Mouse (Mus musculus) heart, embryonic 13.5 days (tissue): ENCODE results near the gene Dgkg. TPM values are rescaled to one million over a fixed set of nuclear protein-coding genes. Genes with fewer than 3 reads are reported as not detected.

Experiments used
- ATAC-seq: fragments of 200-750 bp; cut with Nextera tagmentation; 2 replicates; pipeline ENCODE4 v1.8.0; 2017; ENCODE audit warnings: moderate TSS enrichment; ENCODE audit not compliant: insufficient number of reproducible peaks, low FRiP score, low TSS enrichment; ENCODE audit errors: extremely low read depth
- H3K27ac ChIP-seq: fragments of 300-500 bp; sonication (generic); replicated peaks from 2 replicates; pipeline ENCODE4 v1.5.1; 2015; ENCODE audit warnings: moderate library complexity, mild to moderate bottlenecking, inconsistent platforms
- H3K27me3 ChIP-seq: fragments of 300-500 bp; sonication (generic); replicated peaks from 2 replicates; pipeline ENCODE4 v1.6.1; 2015; ENCODE audit warnings: mild to moderate bottlenecking, inconsistent platforms
- H3K36me3 ChIP-seq: fragments of 300-500 bp; sonication (generic); 2 replicates; pipeline ENCODE4 v1.6.1; 2015; ENCODE audit warnings: mild to moderate bottlenecking, inconsistent platforms
- H3K4me1 ChIP-seq: fragments of 300-500 bp; sonication (generic); 2 replicates; pipeline ENCODE4 v1.6.1; 2015; ENCODE audit warnings: inconsistent platforms
- H3K4me2 ChIP-seq: fragments of 300-500 bp; sonication (generic); 2 replicates; pipeline ENCODE4 v1.6.1; 2015; ENCODE audit warnings: inconsistent platforms, mild to moderate bottlenecking, moderate library complexity
- H3K4me3 ChIP-seq: fragments of 300-500 bp; sonication (generic); 2 replicates; pipeline ENCODE4 v1.5.1; 2015; ENCODE audit warnings: moderate library complexity, mild to moderate bottlenecking, inconsistent platforms
- H3K9ac ChIP-seq: fragments of 300-500 bp; sonication (generic); 2 replicates; pipeline ENCODE4 v1.6.1; 2015; ENCODE audit warnings: inconsistent platforms, mild to moderate bottlenecking, moderate library complexity
- H3K9me3 ChIP-seq: fragments of 300-500 bp; sonication (generic); 2 replicates; pipeline ENCODE4 v1.6.1; 2016; ENCODE audit warnings: inconsistent platforms
- WGBS: fragments of 180-500 bp; shearing (Covaris S2); methylation state at CpG from one replicate; pipeline ENCODE4 v1.1.7; 2015; ENCODE audit warnings: mixed read lengths; 5-methylcytosine and 5-hydroxymethylcytosine counted together
- polyA plus RNA-seq: library from polyadenylated mRNA; unstranded; fragments of >200 nt; fragmentation: Nextera tagmentation; extraction: Ambion mirVana; gene quantifications from 2 replicates; pipeline ENCODE4 v1.2.1, GENCODE M21; 2015

The Dgkg gene
- polyA plus RNA-seq, 1 experiment from 2014 or later: 0.43 TPM

DNA sequence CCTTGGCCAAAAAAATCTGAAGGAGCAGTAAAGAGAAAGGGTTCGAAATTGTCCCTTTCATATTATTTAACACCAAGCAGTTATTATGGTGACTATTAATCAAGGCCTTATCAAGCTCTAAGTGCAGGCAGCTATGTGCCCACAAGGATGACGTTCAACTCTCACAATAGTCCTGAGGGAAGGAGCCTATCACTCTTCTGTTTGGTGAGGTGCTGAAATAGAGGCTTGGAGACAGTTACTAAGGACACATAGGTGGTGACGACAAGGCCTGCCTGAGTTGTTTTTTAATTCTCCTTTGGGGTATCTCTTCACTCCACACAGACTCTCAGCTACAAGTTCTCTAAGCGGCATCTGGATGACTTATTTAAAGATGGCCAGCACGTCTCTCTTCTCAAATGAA, 161.8 kb downstream of the Dgkg start:
- no peaks in the 10 kb centered on the region for H3K36me3 ChIP-seq
- peak overlapping the region; percentile 82 for H3K27ac ChIP-seq
- peaks cover 64% of the 10 kb centered on the region for H3K4me1 ChIP-seq
- no peak overlapping the region for H3K4me3 ChIP-seq
- no peaks in the 10 kb centered on the region for H3K9me3 ChIP-seq
- peak; percentile 45; the same call in 1 of the 2 replicates for ATAC-seq
- peak overlapping the region; percentile 28; the same call in 1 of the 2 replicates for H3K4me2 ChIP-seq
- no peak overlapping the region for H3K9ac ChIP-seq
- H3K27me3 ChIP-seq: 0 out of 2 replicates have a peak, but pooled peaks cover 3% of the 10 kb centered on the region
- WGBS: 26% methylated on average over 5 of the region's 5 CpGs

DNA sequence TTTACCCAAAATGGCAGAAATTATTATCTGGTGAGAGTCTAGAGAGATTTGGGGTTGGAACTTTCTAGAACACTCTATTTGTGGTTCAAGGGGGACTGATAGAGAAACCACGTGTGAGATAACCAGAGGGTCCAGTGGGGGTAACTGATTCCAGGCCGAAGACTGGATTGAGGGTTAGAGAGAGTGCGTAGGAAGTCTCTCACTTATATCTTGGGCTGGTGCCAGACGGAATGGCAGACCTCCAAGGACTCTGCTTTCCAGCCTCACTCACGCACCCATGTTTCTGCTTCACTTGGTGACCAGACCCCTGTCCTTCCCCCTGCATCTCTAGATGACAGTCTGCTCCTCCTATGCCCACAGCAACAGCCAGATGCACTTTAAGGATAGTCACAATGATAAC, 162.2 kb downstream of the Dgkg start:
- 5% methylated on average over 5 of the region's 5 CpGs for WGBS
- Histone ChIP-seq H3K4me2 (peak overlapping the region; percentile 28; the same call in 1 of the 2 replicates), H3K9me3 (no peaks in the 10 kb centered on the region), H3K4me1 (peaks cover 66% of the 10 kb centered on the region), H3K27me3 (no peaks in the 10 kb centered on the region), H3K4me3 (no peak overlapping the region), H3K9ac (no peak overlapping the region), H3K27ac (peak overlapping the region; percentile 82), H3K36me3 (no peaks in the 10 kb centered on the region)
- 0 out of 2 replicates have a peak, but pooled peaks have one; percentile 27 for ATAC-seq

GRCm38 (mm10) chr16:22493396-22493795, 163.6 kb downstream of the Dgkg start:
- H3K4me1 ChIP-seq: peaks cover 78% of the 10 kb centered on the region
- 69% methylated on average over 4 of the region's 4 CpGs for WGBS
- ATAC-seq: no peak

GRCm38 (mm10) chr16:22491446-22492166, 165.4 kb downstream of the Dgkg start:
- Histone ChIP-seq H3K9me3 (no peaks in the 10 kb centered on the region), H3K27ac (no peak overlapping the region), H3K4me3 (no peak overlapping the region), H3K27me3 (no peaks in the 10 kb centered on the region), H3K4me1 (peaks cover 70% of the 10 kb centered on the region), H3K4me2 (no peak overlapping the region), H3K36me3 (no peaks in the 10 kb centered on the region), H3K9ac (no peak overlapping the region)
- 79% methylated on average over 9 of the region's 9 CpGs for WGBS
- no peak for ATAC-seq

More at GRCm38 (mm10) chr16:22493396-22493795, 163.6 kb downstream of the Dgkg start:
- no peak overlapping the region for H3K4me2 ChIP-seq
- no peaks in the 10 kb centered on the region for H3K27me3 ChIP-seq
- H3K9me3 ChIP-seq: no peaks in the 10 kb centered on the region
- H3K9ac ChIP-seq: no peak overlapping the region
- no peak overlapping the region for H3K27ac ChIP-seq
- H3K4me3 ChIP-seq: no peak overlapping the region
- H3K36me3 ChIP-seq: no peaks in the 10 kb centered on the region

DNA sequence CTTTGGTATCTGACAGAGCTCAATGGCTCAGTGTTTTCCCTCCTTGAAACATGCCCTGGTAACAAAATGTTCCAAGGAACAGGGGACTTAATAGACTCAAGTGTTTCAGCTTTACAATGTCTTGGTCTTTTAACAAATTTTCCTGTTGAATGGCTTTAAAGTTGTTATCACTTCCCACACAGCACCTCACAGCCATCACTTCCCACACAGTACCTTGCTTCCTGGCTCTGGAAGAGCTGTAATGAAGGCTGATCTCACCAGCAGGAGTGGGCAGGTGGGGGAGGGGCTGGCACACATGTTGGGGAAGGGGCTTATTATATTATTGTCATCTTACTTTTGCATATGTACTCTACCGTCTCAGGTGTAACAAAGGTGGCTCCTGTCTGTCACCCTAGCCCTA, 173.1 kb downstream of the Dgkg start:
- Histone ChIP-seq H3K9ac (no peak overlapping the region), H3K27me3 (no peaks in the 10 kb centered on the region), H3K9me3 (no peaks in the 10 kb centered on the region), H3K4me3 (no peak overlapping the region), H3K27ac (no peak overlapping the region), H3K36me3 (no peaks in the 10 kb centered on the region), H3K4me1 (peaks cover 27% of the 10 kb centered on the region), H3K4me2 (no peak overlapping the region)
- no peak for ATAC-seq
- 72% methylated on average over 1 of the region's 1 CpGs for WGBS

- ATAC-seq: no peak
- WGBS: 86% methylated on average over 8 of the region's 8 CpGs
- no peak overlapping the region for H3K4me2 ChIP-seq
- H3K9me3 ChIP-seq: 0 out of 2 replicates have a peak, but pooled peaks cover 5% of the 10 kb centered on the region
- H3K9ac ChIP-seq: no peak overlapping the region
- H3K27me3 ChIP-seq: no peaks in the 10 kb centered on the region
- no peak overlapping the region for H3K27ac ChIP-seq
- H3K4me3 ChIP-seq: no peak overlapping the region
- peaks cover 25% of the 10 kb centered on the region for H3K4me1 ChIP-seq
- H3K36me3 ChIP-seq: no peaks in the 10 kb centered on the region
These were observed 177.7 kb downstream of the Dgkg start for GRCm38 (mm10) chr16:22479322-22479721.

DNA sequence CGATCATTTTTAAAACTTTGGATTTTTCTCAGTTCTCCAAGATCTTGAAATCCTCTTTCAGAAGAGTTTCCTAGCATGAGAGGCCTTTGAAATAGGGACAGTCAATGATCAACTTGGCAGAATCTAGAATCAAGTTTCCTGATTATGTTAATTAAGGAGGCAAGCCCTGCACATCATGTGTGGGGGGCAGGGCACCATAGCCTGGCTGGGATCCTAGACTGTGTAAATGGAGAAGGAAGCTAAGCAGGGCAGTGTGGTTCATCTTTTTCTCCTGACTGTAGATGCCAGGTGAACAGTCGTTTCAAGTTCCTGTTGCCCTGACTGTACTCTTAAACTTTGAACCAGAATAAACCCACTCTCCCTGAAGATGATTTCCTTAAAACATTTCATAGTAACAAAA, 185.3 kb downstream of the Dgkg start:
- Histone ChIP-seq H3K36me3 (no peaks in the 10 kb centered on the region), H3K4me3 (no peak overlapping the region), H3K9ac (no peak overlapping the region), H3K27me3 (no peaks in the 10 kb centered on the region), H3K4me2 (no peak overlapping the region), H3K27ac (no peak overlapping the region), H3K4me1 (peaks cover 12% of the 10 kb centered on the region), H3K9me3 (0 out of 2 replicates have a peak, but pooled peaks cover 9% of the 10 kb centered on the region)
- 79% methylated on average over 2 of the region's 2 CpGs for WGBS
- ATAC-seq: no peak

- H3K27ac ChIP-seq: no peak overlapping the region
- no peak for ATAC-seq
- no peak overlapping the region for H3K9ac ChIP-seq
- H3K36me3 ChIP-seq: no peaks in the 10 kb centered on the region
- no peak overlapping the region for H3K4me2 ChIP-seq
- H3K27me3 ChIP-seq: no peaks in the 10 kb centered on the region
- 53% methylated on average over 11 of the region's 11 CpGs for whole genome bisulfite sequencing
- H3K4me3 ChIP-seq: no peak overlapping the region
- peaks cover 6% of the 10 kb centered on the region; the same call in 1 of the 2 replicates for H3K4me1 ChIP-seq
- H3K9me3 ChIP-seq: 0 out of 2 replicates have a peak, but pooled peaks cover 5% of the 10 kb centered on the region
These were observed 187.6 kb downstream of the Dgkg start for GRCm38 (mm10) chr16:22469385-22469784.

GRCm38 (mm10) chr16:22467111-22467510, 189.9 kb downstream of the Dgkg start:
- 78% methylated on average over 2 of the region's 2 CpGs for WGBS
- no peak overlapping the region for H3K4me3 ChIP-seq
- no peak overlapping the region for H3K27ac ChIP-seq
- ATAC-seq: no peak
- H3K36me3 ChIP-seq: no peaks in the 10 kb centered on the region
- peaks cover 6% of the 10 kb centered on the region; the same call in 1 of the 2 replicates for H3K4me1 ChIP-seq
- no peak overlapping the region for H3K9ac ChIP-seq
- no peaks in the 10 kb centered on the region for H3K27me3 ChIP-seq
- H3K4me2 ChIP-seq: no peak overlapping the region
- no peaks in the 10 kb centered on the region for H3K9me3 ChIP-seq

- H3K4me3 ChIP-seq: no peak overlapping the region
- 75% methylated on average over 11 of the region's 11 CpGs for WGBS
- H3K36me3 ChIP-seq: no peaks in the 10 kb centered on the region
- H3K9me3 ChIP-seq: no peaks in the 10 kb centered on the region
- H3K27me3 ChIP-seq: no peaks in the 10 kb centered on the region
- H3K4me1 ChIP-seq: peaks cover 10% of the 10 kb centered on the region; the same call in 1 of the 2 replicates
- H3K27ac ChIP-seq: no peak overlapping the region
- H3K9ac ChIP-seq: no peak overlapping the region
- no peak for ATAC-seq
- H3K4me2 ChIP-seq: no peak overlapping the region
These were observed 190.6 kb downstream of the Dgkg start for GRCm38 (mm10) chr16:22466381-22466780.

DNA sequence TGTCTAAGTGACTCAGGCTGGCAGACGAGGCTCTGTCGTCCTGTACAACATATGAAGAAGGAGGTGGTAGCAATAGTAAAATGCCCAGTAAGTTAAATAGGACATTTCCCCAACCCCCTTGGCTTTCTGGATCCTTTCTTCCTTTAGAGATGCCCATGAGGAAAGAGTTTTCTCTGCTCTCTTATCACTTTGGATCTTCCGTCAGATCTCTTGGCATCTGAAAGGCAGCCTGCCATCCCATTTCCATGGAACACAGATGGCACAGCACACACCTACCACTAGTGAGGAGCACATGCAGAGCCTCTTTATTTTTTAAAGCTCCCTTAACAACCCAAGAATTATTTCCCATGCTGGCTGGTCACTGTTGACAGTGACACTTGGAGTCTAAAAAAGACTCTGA, 194.8 kb downstream of the Dgkg start:
- no peak for ATAC-seq
- no peaks in the 10 kb centered on the region for H3K27me3 ChIP-seq
- 73% methylated on average over 3 of the region's 3 CpGs for WGBS
- H3K9me3 ChIP-seq: no peaks in the 10 kb centered on the region
- 0 out of 2 replicates have a peak, but pooled peaks cover 6% of the 10 kb centered on the region for H3K4me1 ChIP-seq
- H3K9ac ChIP-seq: no peak overlapping the region
- no peaks in the 10 kb centered on the region for H3K36me3 ChIP-seq
- H3K27ac ChIP-seq: no peak overlapping the region
- no peak overlapping the region for H3K4me2 ChIP-seq
- H3K4me3 ChIP-seq: no peak overlapping the region

DNA sequence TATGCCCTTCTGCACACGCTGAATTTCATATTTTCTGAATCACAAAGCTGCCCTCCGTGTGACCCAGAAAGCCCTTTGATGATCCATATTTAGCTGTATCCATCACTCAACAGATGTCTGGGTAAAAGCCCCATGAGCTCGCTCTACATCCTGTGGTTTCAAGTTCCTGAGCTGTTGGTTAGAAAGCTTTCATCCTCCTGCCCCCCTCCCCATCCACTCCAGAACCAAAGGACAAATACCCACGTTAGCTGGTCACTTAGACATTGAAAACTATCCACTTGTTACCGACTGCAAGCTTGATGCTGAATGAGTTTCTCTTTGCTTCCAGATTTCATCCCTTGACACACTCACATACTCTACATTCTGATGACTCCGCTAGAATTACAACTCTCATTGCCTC, 195.3 kb downstream of the Dgkg start:
- Histone ChIP-seq H3K9me3 (no peaks in the 10 kb centered on the region), H3K27me3 (no peaks in the 10 kb centered on the region), H3K27ac (no peak overlapping the region), H3K36me3 (no peaks in the 10 kb centered on the region), H3K4me3 (no peak overlapping the region), H3K4me1 (0 out of 2 replicates have a peak, but pooled peaks cover 6% of the 10 kb centered on the region), H3K9ac (no peak overlapping the region), H3K4me2 (no peak overlapping the region)
- no peak for ATAC-seq
- 46% methylated on average over 6 of the region's 6 CpGs for WGBS
